Mouse (Mus musculus) left cerebral cortex, postnatal 10 days (tissue): ENCODE results near the gene Mkks. TPM values are rescaled to one million over a fixed set of nuclear protein-coding genes. Genes with fewer than 3 reads are reported as not detected.

Experiments
- DNase-seq, 2 experiments: peaks; one replicate each; pipeline ENCODE4 v3.0.0; 2021 to 2022; ENCODE audit warnings: low spot score in 2 of 2, mixed read lengths in 1 of 2; ENCODE audit errors: extremely low spot score in 1 of 2
- intact Hi-C: fragments of 180-260 bp; cut with DNase I; formaldehyde crosslinking; loops from one replicate; pipeline ENCODE4 v1.15.1; 2025
- total RNA-seq, 2 experiments: library from RNA; stranded (reverse); gene quantifications; 2 replicates each; pipeline ENCODE4 v1.2.3; 2021

The Mkks gene
- total RNA-seq, 2 experiments from 2014 or later, result 25.1 to 28.8 TPM

GRCm38 (mm10) chr2:136854543-136855388 lies 36.4 kb downstream of the Mkks start:
- no peak for DNase-seq
- intact Hi-C loops, result no loop called here

GRCm38 (mm10) chr2:136850366-136850765 lies 40.8 kb downstream of the Mkks start:
- intact Hi-C loops, result no loop called here
- no peak for DNase-seq

- intact Hi-C loops, result no loop called here
- DNase-seq, result no peak
Measured at GRCm38 (mm10) chr2:136837994-136838393, 53.2 kb downstream of the Mkks start.

GRCm38 (mm10) chr2:136835882-136836281 lies 55.3 kb downstream of the Mkks start:
- no peak for DNase-seq
- intact Hi-C loops, result no loop called here

DNA sequence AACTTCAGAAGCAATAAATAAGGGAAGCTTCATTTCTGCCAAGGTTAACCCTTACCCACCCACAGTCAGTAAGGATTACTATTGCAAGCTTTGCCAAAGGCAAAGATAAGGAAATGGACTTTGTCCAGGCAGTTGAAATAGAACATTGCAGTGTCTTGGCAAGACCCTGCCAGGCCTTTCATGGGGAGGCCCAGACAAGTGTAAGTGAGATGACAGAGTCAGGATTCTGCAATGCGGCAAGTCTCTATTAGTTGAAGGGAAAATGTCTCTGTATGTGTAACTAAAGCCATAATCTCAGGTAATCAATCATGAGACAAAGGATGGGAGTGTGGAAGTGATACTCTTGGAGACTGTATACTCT lies 56.5 kb downstream of the Mkks start:
- DNase-seq, result no peak
- intact Hi-C loops, result no loop called here

DNA sequence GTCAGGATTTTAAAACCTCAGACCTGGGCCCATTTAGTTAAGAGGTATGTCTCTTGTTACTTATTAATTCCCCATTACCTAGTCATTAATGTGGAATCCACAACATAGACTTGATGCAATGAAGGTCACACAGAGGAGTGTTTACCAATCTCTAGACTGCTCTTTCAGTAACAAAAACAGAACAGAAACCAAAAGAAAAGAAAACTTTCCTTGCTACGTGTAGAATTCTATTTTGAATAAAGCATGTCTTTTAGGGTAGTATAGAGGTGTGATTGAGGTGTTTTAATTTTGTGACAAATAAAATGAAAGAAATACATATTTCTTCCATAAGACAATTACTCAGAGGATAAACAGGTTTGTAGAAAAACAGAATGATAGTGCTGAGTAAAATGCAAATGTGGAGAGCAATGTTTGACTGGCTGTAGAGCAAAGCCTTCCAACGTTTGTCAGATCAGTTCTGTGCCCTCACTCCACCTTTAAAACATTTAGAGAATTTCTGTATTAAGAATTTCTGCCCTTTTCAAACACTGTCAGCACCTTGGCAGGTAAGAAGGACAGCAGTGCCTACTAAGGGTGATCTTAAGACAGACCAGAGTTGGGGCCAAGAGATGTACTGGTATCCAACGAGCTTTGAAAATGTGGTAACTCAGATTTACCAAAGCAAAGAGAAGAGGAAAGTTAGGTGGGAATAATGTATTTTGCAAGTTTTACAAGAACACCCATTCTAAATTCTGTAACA lies 57.0 kb downstream of the Mkks start:
- DNase-seq, result no peak
- intact Hi-C loops, result no loop called here

GRCm38 (mm10) chr2:136832936-136833335 lies 58.3 kb downstream of the Mkks start:
- intact Hi-C loops, result no loop called here

GRCm38 (mm10) chr2:136827612-136828011 lies 63.6 kb downstream of the Mkks start:
- intact Hi-C loops, result no loop called here
- no peak for DNase-seq

More at GRCm38 (mm10) chr2:136832936-136833335, 58.3 kb downstream of the Mkks start:
- DNase-seq, result peak in 1 of 2 experiments; percentile 48

Other genes with a start within 250 kb of the Mkks start
- gene Snap25, start 177.9 kb downstream of the Mkks start, total RNA-seq, result 1,000 to 10,000 TPM; 1,204 to 1,224 TPM
- gene AL731706.2, start 5.7 kb downstream of the Mkks start, total RNA-seq, result 10 to 100 TPM in 1 of 2 experiments, 1 to 10 TPM in 1; 9.6 to 25.8 TPM
- gene Slx4ip, start 171 bp downstream of the Mkks start, total RNA-seq, result 10 to 100 TPM in 1 of 2 experiments, 1 to 10 TPM in 1; 9.6 to 10.4 TPM
- 10 to 100 TPM; 11.2 to 18.2 TPM for gene AL731706.1, start within 50 bp of the Mkks start, total RNA-seq
- 1 to 10 TPM; 5.9 to 7.6 TPM for gene Jag1, start 225.3 kb upstream of the Mkks start, total RNA-seq